Mouse (Mus musculus): Measurements from ENCODE around the gene Elp4. TPM values are rescaled to one million over a fixed set of nuclear protein-coding genes. Genes with fewer than 3 reads are reported as not detected.

Gene Elp4
- polyA plus RNA-seq, 1 experiment from 2014 or later: 44.4 TPM

GRCm38 (mm10) chr2:105800694-105801093 is 103.7 kb downstream of the Elp4 start:
- 46% methylated on average over 1 of the region's 1 CpGs for WGBS
- Histone ChIP-seq H3K4me3 (ENCODE audit: low read length) (no peak overlapping the region), H3K9ac (ENCODE audit: low read depth, low read length) (no peak overlapping the region), H3K27ac (ENCODE audit: low read depth, low read length) (no peak overlapping the region), H3K4me1 (ENCODE audit: control insufficient read depth, insufficient read depth, low read length) (no peaks in the 10 kb centered on the region), H3K9me3 (ENCODE audit: control insufficient read depth, low read length) (no peaks in the 10 kb centered on the region), H3K4me2 (replicated peaks; ENCODE audit: low read depth, low read length) (no peak overlapping the region), H3K27me3 (ENCODE audit: control insufficient read depth, insufficient read depth, low read length) (no peaks in the 10 kb centered on the region), H3K36me3 (ENCODE audit: control insufficient read depth, insufficient read depth, low read length) (no peaks in the 10 kb centered on the region)
- ATAC-seq (ENCODE audit: low FRiP score, low TSS enrichment): no peak

- Histone ChIP-seq H3K4me2 (replicated peaks; ENCODE audit: low read depth, low read length) (no peak overlapping the region), H3K27ac (ENCODE audit: low read depth, low read length) (no peak overlapping the region), H3K9me3 (ENCODE audit: control insufficient read depth, low read length) (no peaks in the 10 kb centered on the region), H3K9ac (ENCODE audit: low read depth, low read length) (no peak overlapping the region), H3K27me3 (ENCODE audit: control insufficient read depth, insufficient read depth, low read length) (no peaks in the 10 kb centered on the region), H3K4me3 (ENCODE audit: low read length) (no peak overlapping the region), H3K36me3 (ENCODE audit: control insufficient read depth, insufficient read depth, low read length) (no peaks in the 10 kb centered on the region), H3K4me1 (ENCODE audit: control insufficient read depth, insufficient read depth, low read length) (no peaks in the 10 kb centered on the region)
- 83% methylated on average over 2 of the region's 2 CpGs for WGBS
- no peak for ATAC-seq (ENCODE audit: low FRiP score, low TSS enrichment)
Observed at GRCm38 (mm10) chr2:105799840-105800239, 104.5 kb downstream of the Elp4 start.

GRCm38 (mm10) chr2:105797842-105798241 is 106.5 kb downstream of the Elp4 start:
- H3K4me3 ChIP-seq (ENCODE audit: low read length): no peak overlapping the region
- no peaks in the 10 kb centered on the region for H3K27me3 ChIP-seq (ENCODE audit: control insufficient read depth, insufficient read depth, low read length)
- ATAC-seq (ENCODE audit: low FRiP score, low TSS enrichment): no peak
- H3K9ac ChIP-seq (ENCODE audit: low read depth, low read length): no peak overlapping the region
- no peaks in the 10 kb centered on the region for H3K36me3 ChIP-seq (ENCODE audit: control insufficient read depth, insufficient read depth, low read length)
- no peaks in the 10 kb centered on the region for H3K9me3 ChIP-seq (ENCODE audit: control insufficient read depth, low read length)
- H3K4me1 ChIP-seq (ENCODE audit: control insufficient read depth, insufficient read depth, low read length): no peaks in the 10 kb centered on the region
- H3K4me2 ChIP-seq (replicated peaks; ENCODE audit: low read depth, low read length): no peak overlapping the region
- H3K27ac ChIP-seq (ENCODE audit: low read depth, low read length): no peak overlapping the region

- Histone ChIP-seq H3K27ac (ENCODE audit: low read depth, low read length) (no peak overlapping the region), H3K4me2 (replicated peaks; ENCODE audit: low read depth, low read length) (no peak overlapping the region), H3K36me3 (ENCODE audit: control insufficient read depth, insufficient read depth, low read length) (no peaks in the 10 kb centered on the region), H3K9ac (ENCODE audit: low read depth, low read length) (no peak overlapping the region), H3K4me1 (ENCODE audit: control insufficient read depth, insufficient read depth, low read length) (no peaks in the 10 kb centered on the region), H3K27me3 (ENCODE audit: control insufficient read depth, insufficient read depth, low read length) (no peaks in the 10 kb centered on the region), H3K9me3 (ENCODE audit: control insufficient read depth, low read length) (no peaks in the 10 kb centered on the region), H3K4me3 (ENCODE audit: low read length) (no peak overlapping the region)
- no peak for ATAC-seq (ENCODE audit: low FRiP score, low TSS enrichment)
Observed at GRCm38 (mm10) chr2:105796101-105796500, 108.3 kb downstream of the Elp4 start.

- no peak overlapping the region for H3K4me2 ChIP-seq (replicated peaks; ENCODE audit: low read depth, low read length)
- no peaks in the 10 kb centered on the region for H3K36me3 ChIP-seq (ENCODE audit: control insufficient read depth, insufficient read depth, low read length)
- no peaks in the 10 kb centered on the region for H3K4me1 ChIP-seq (ENCODE audit: control insufficient read depth, insufficient read depth, low read length)
- H3K4me3 ChIP-seq (ENCODE audit: low read length): no peak overlapping the region
- H3K9ac ChIP-seq (ENCODE audit: low read depth, low read length): no peak overlapping the region
- no peaks in the 10 kb centered on the region for H3K9me3 ChIP-seq (ENCODE audit: control insufficient read depth, low read length)
- no peak for ATAC-seq (ENCODE audit: low FRiP score, low TSS enrichment)
- 85% methylated on average over 12 of the region's 12 CpGs for WGBS
- H3K27ac ChIP-seq (ENCODE audit: low read depth, low read length): no peak overlapping the region
- H3K27me3 ChIP-seq (ENCODE audit: control insufficient read depth, insufficient read depth, low read length): no peaks in the 10 kb centered on the region
Observed at GRCm38 (mm10) chr2:105792339-105793120, 111.8 kb downstream of the Elp4 start.

- Histone ChIP-seq H3K9ac (ENCODE audit: low read depth, low read length) (no peak overlapping the region), H3K9me3 (ENCODE audit: control insufficient read depth, low read length) (no peaks in the 10 kb centered on the region), H3K4me1 (ENCODE audit: control insufficient read depth, insufficient read depth, low read length) (no peaks in the 10 kb centered on the region), H3K36me3 (ENCODE audit: control insufficient read depth, insufficient read depth, low read length) (no peaks in the 10 kb centered on the region), H3K4me3 (ENCODE audit: low read length) (no peak overlapping the region), H3K4me2 (replicated peaks; ENCODE audit: low read depth, low read length) (no peak overlapping the region), H3K27ac (ENCODE audit: low read depth, low read length) (no peak overlapping the region), H3K27me3 (ENCODE audit: control insufficient read depth, insufficient read depth, low read length) (no peaks in the 10 kb centered on the region)
- no peak for ATAC-seq (ENCODE audit: low FRiP score, low TSS enrichment)
- WGBS: 98% methylated on average over 1 of the region's 1 CpGs
Observed at GRCm38 (mm10) chr2:105789936-105790335, 114.4 kb downstream of the Elp4 start.

- H3K4me2 ChIP-seq (replicated peaks; ENCODE audit: low read depth, low read length): no peak overlapping the region
- H3K27me3 ChIP-seq (ENCODE audit: control insufficient read depth, insufficient read depth, low read length): no peaks in the 10 kb centered on the region
- 73% methylated on average over 4 of the region's 4 CpGs for WGBS
- H3K27ac ChIP-seq (ENCODE audit: low read depth, low read length): no peak overlapping the region
- no peaks in the 10 kb centered on the region for H3K9me3 ChIP-seq (ENCODE audit: control insufficient read depth, low read length)
- H3K36me3 ChIP-seq (ENCODE audit: control insufficient read depth, insufficient read depth, low read length): no peaks in the 10 kb centered on the region
- no peak overlapping the region for H3K4me3 ChIP-seq (ENCODE audit: low read length)
- no peak overlapping the region for H3K9ac ChIP-seq (ENCODE audit: low read depth, low read length)
- no peak for ATAC-seq (ENCODE audit: low FRiP score, low TSS enrichment)
- H3K4me1 ChIP-seq (ENCODE audit: control insufficient read depth, insufficient read depth, low read length): no peaks in the 10 kb centered on the region
Observed at GRCm38 (mm10) chr2:105787726-105788125, 116.6 kb downstream of the Elp4 start.

- 70% methylated on average over 2 of the region's 2 CpGs for WGBS
Observed at GRCm38 (mm10) chr2:105786986-105787385, 117.4 kb downstream of the Elp4 start.

GRCm38 (mm10) chr2:105782885-105783284 is 121.5 kb downstream of the Elp4 start:
- H3K4me3 ChIP-seq (ENCODE audit: low read length): no peak overlapping the region
- H3K4me1 ChIP-seq (ENCODE audit: control insufficient read depth, insufficient read depth, low read length): no peaks in the 10 kb centered on the region
- no peaks in the 10 kb centered on the region for H3K27me3 ChIP-seq (ENCODE audit: control insufficient read depth, insufficient read depth, low read length)
- no peaks in the 10 kb centered on the region for H3K9me3 ChIP-seq (ENCODE audit: control insufficient read depth, low read length)
- 80% methylated on average over 5 of the region's 5 CpGs for WGBS
- no peaks in the 10 kb centered on the region for H3K36me3 ChIP-seq (ENCODE audit: control insufficient read depth, insufficient read depth, low read length)
- no peak overlapping the region for H3K27ac ChIP-seq (ENCODE audit: low read depth, low read length)
- ATAC-seq (ENCODE audit: low FRiP score, low TSS enrichment): no peak
- no peak overlapping the region for H3K4me2 ChIP-seq (replicated peaks; ENCODE audit: low read depth, low read length)
- H3K9ac ChIP-seq (ENCODE audit: low read depth, low read length): no peak overlapping the region

More at GRCm38 (mm10) chr2:105786986-105787385, 117.4 kb downstream of the Elp4 start:
- H3K9me3 ChIP-seq (ENCODE audit: control insufficient read depth, low read length): no peaks in the 10 kb centered on the region
- no peak overlapping the region for H3K4me2 ChIP-seq (replicated peaks; ENCODE audit: low read depth, low read length)
- no peaks in the 10 kb centered on the region for H3K4me1 ChIP-seq (ENCODE audit: control insufficient read depth, insufficient read depth, low read length)
- H3K36me3 ChIP-seq (ENCODE audit: control insufficient read depth, insufficient read depth, low read length): no peaks in the 10 kb centered on the region
- H3K27me3 ChIP-seq (ENCODE audit: control insufficient read depth, insufficient read depth, low read length): no peaks in the 10 kb centered on the region
- no peak overlapping the region for H3K4me3 ChIP-seq (ENCODE audit: low read length)
- no peak overlapping the region for H3K27ac ChIP-seq (ENCODE audit: low read depth, low read length)
- no peak for ATAC-seq (ENCODE audit: low FRiP score, low TSS enrichment)
- no peak overlapping the region for H3K9ac ChIP-seq (ENCODE audit: low read depth, low read length)
